Mouse (Mus musculus): ENCODE measurements around the gene Slc35a1.
"Not testable (repeated sequence)": the region's sequence is repeated elsewhere in the genome, so short reads cannot be mapped to it uniquely, and the experiment has no call there.

Gene Slc35a1

GRCm38 (mm10) chr4:34686874-34687567 lies at the start of gene Slc35a1:
TSS of gene Slc35a1 (minus strand) at chr4:34687438.
- DNase-seq, result peak; percentile 94 to 96

- no peak for DNase-seq
These were observed 47.2 kb upstream of the Slc35a1 start for GRCm38 (mm10) chr4:34734461-34734860.

- not testable (repeated sequence) for DNase-seq
These were observed 46.2 kb upstream of the Slc35a1 start for GRCm38 (mm10) chr4:34733415-34733814.

- peak; percentile 54 to 73 for DNase-seq
These were observed 42.7 kb upstream of the Slc35a1 start, which contains the start of gene Cfap206 for GRCm38 (mm10) chr4:34729851-34730341. TSS of gene Cfap206 (minus strand) at chr4:34730206.

GRCm38 (mm10) chr4:34725710-34726109 lies 38.5 kb upstream of the Slc35a1 start:
- DNase-seq, result not testable (repeated sequence)

- no peak for DNase-seq
These were observed 37.1 kb upstream of the Slc35a1 start for GRCm38 (mm10) chr4:34724306-34724705.

GRCm38 (mm10) chr4:34723186-34723585 lies 35.9 kb upstream of the Slc35a1 start:
- DNase-seq, result no peak

- no peak for DNase-seq
These were observed 33.1 kb upstream of the Slc35a1 start for GRCm38 (mm10) chr4:34720127-34720895.

- DNase-seq, result no peak
These were observed 32.2 kb upstream of the Slc35a1 start for GRCm38 (mm10) chr4:34719421-34719820.

GRCm38 (mm10) chr4:34715062-34715461 lies 27.8 kb upstream of the Slc35a1 start:
- DNase-seq, result no peak

GRCm38 (mm10) chr4:34708127-34708526 lies 20.9 kb upstream of the Slc35a1 start:
- no peak for DNase-seq

GRCm38 (mm10) chr4:34707248-34707647 lies 20.0 kb upstream of the Slc35a1 start:
- no peak for DNase-seq

GRCm38 (mm10) chr4:34703029-34703428 lies 15.8 kb upstream of the Slc35a1 start:
- DNase-seq, result no peak

- DNase-seq, result no peak
These were observed 15.0 kb upstream of the Slc35a1 start for GRCm38 (mm10) chr4:34702231-34702630.

GRCm38 (mm10) chr4:34701528-34701927 lies 14.3 kb upstream of the Slc35a1 start:
- peak; percentile 54 to 65 for DNase-seq

GRCm38 (mm10) chr4:34688021-34688420 lies 783 bp upstream of the Slc35a1 start:
- no peak for DNase-seq

GRCm38 (mm10) chr4:34680530-34680929 lies 6.7 kb downstream of the Slc35a1 start:
- no peak for DNase-seq

GRCm38 (mm10) chr4:34673721-34674120 lies 13.5 kb downstream of the Slc35a1 start:
- DNase-seq, result no peak

- DNase-seq, result no peak
These were observed 19.3 kb downstream of the Slc35a1 start for GRCm38 (mm10) chr4:34667923-34668322.

GRCm38 (mm10) chr4:34661927-34662326 lies 25.3 kb downstream of the Slc35a1 start:
- DNase-seq, result no peak

GRCm38 (mm10) chr4:34661514-34661913 lies 25.7 kb downstream of the Slc35a1 start:
- no peak for DNase-seq

- DNase-seq, result no peak
These were observed 28.2 kb downstream of the Slc35a1 start for GRCm38 (mm10) chr4:34659012-34659411.

GRCm38 (mm10) chr4:34656101-34656500 lies 31.1 kb downstream of the Slc35a1 start:
- no peak for DNase-seq

- DNase-seq, result no peak
These were observed 34.1 kb downstream of the Slc35a1 start for GRCm38 (mm10) chr4:34653179-34653578.

Measured in lung, adult 18-20 months (tissue).